Mouse (Mus musculus): ENCODE measurements around the gene Grm8. TPM values are rescaled to one million over a fixed set of nuclear protein-coding genes. Genes with fewer than 3 reads are reported as not detected.

The Grm8 gene
- total and polyA plus RNA-seq, 3 experiments = 0.42 to 0.52 TPM; not detected in 1

GRCm38 (mm10) chr6:27239968-27240367, 895.0 kb downstream of the Grm8 start:
- Histone ChIP-seq H3K36me3 (ENCODE audit: control insufficient read depth in 1 of 2, insufficient read depth in 2 of 2, low read length in 2 of 2) (no peaks in the 10 kb centered on the region), H3K79me2 (ENCODE audit: control insufficient read depth, insufficient read depth, low read length, poor library complexity) (no peaks in the 10 kb centered on the region), H3K9ac (ENCODE audit: control insufficient read depth, low read depth, low read length, poor library complexity, severe bottlenecking) (no peak overlapping the region), H3K27ac (ENCODE audit: control insufficient read depth, low read depth, low read length) (no peak overlapping the region), H3K4me3 (ENCODE audit: control insufficient read depth in 1 of 2, insufficient read depth in 1 of 2, low read depth in 2 of 2, low read length in 2 of 2) (no peak overlapping the region), H3K4me1 (ENCODE audit: control insufficient read depth in 1 of 2, insufficient read depth in 2 of 2, low read length in 2 of 2) (no peaks in the 10 kb centered on the region), H3K27me3 (ENCODE audit: control insufficient read depth in 1 of 2, insufficient read depth in 2 of 2, low read length in 2 of 2) (no peaks in the 10 kb centered on the region), H3K9me3 (replicated peaks; ENCODE audit: insufficient read depth, low read length) (no peaks in the 10 kb centered on the region)
- no peak for DNase-seq (ENCODE audit: low read depth, low spot score)
- TF ChIP-seq RAD21 (IDR thresholded peaks at IDR 0.05; ENCODE audit: low read depth, low read length) (no peak), ZKSCAN1 (IDR thresholded peaks at IDR 0.05; ENCODE audit: low read depth, low read length) (no peak), SIN3A (IDR thresholded peaks at IDR 0.05; ENCODE audit: low read length) (no peak), SMC3 (IDR thresholded peaks at IDR 0.05; ENCODE audit: low read depth, low read length) (no peak), GABPA (IDR thresholded peaks at IDR 0.05; ENCODE audit: low read depth, low read length) (no peak), CHD2 (IDR thresholded peaks at IDR 0.05; ENCODE audit: low read length) (no peak), EP300 (IDR thresholded peaks at IDR 0.05; ENCODE audit: low read depth in 1 of 2, low read length in 2 of 2) (no peak), MAZ (IDR thresholded peaks at IDR 0.05; ENCODE audit: low read depth, low read length) (no peak), POLR2A (IDR thresholded peaks at IDR 0.05; ENCODE audit: control insufficient read depth in 1 of 2, insufficient read depth in 1 of 2, low read depth in 1 of 2, low read length in 2 of 2, poor library complexity in 1 of 2) (no peak), MAFK (IDR thresholded peaks at IDR 0.05; ENCODE audit: borderline replicate concordance, low read depth, low read length) (no peak), ELF1 (IDR thresholded peaks at IDR 0.05; ENCODE audit: low read depth, low read length) (no peak), TBP (IDR thresholded peaks at IDR 0.05; ENCODE audit: low read depth, low read length) (no peak), ETS1 (IDR thresholded peaks at IDR 0.05; ENCODE audit: low read depth, low read length) (no peak), CTCF (IDR thresholded peaks at IDR 0.05 in 2 of 3, conservative IDR thresholded peaks at IDR 0.05 in 1 of 3; ENCODE audit: control insufficient read depth in 1 of 3, insufficient read depth in 1 of 3, low read depth in 2 of 3, low read length in 3 of 3, poor library complexity in 1 of 3, severe bottlenecking in 1 of 3) (no peak), BHLHE40 (IDR thresholded peaks at IDR 0.05; ENCODE audit: borderline replicate concordance, low read depth, low read length) (no peak), ZNF384 (IDR thresholded peaks at IDR 0.05; ENCODE audit: low read depth, low read length) (no peak)

All from MEL (cell line).